Mouse (Mus musculus) olfactory bulb, adult 2 months (tissue): ENCODE results near the gene Cnnm3. TPM values are rescaled to one million over a fixed set of nuclear protein-coding genes. Genes with fewer than 3 reads are reported as not detected.

Experiments used
- H3K27ac ChIP-seq: fragments of 200-500 bp; 2 replicates; pipeline ENCODE4 v1.5.1; 2012; ENCODE audit warnings: low read depth, low read length; ENCODE audit not compliant: insufficient read depth
- H3K4me1 ChIP-seq: fragments of 200-500 bp; 2 replicates; pipeline ENCODE4 v1.6.1; 2012; ENCODE audit warnings: low read length; ENCODE audit not compliant: control insufficient read depth, insufficient read depth
- H3K4me3 ChIP-seq: fragments of 200-500 bp; 2 replicates; pipeline ENCODE4 v1.5.1; 2012; ENCODE audit warnings: mild to moderate bottlenecking, low read depth, low read length, moderate library complexity; ENCODE audit not compliant: insufficient read depth
- CTCF ChIP-seq: fragments of 200-500 bp; IDR thresholded peaks from 2 replicates; pipeline ENCODE4 v1.5.1; 2012; ENCODE audit warnings: low read depth, mild to moderate bottlenecking, low read length, moderate library complexity; ENCODE audit not compliant: insufficient read depth
- POLR2A ChIP-seq: fragments of 200-500 bp; IDR thresholded peaks from 2 replicates; pipeline ENCODE4 v1.6.1; 2012; ENCODE audit warnings: mild to moderate bottlenecking, low read depth, low read length, moderate library complexity; ENCODE audit not compliant: insufficient read depth
- WGBS: fragments of 180-500 bp; shearing (Covaris S2); methylation state at CpG from one replicate; pipeline ENCODE4 v1.1.7; 2018; 5-methylcytosine and 5-hydroxymethylcytosine counted together
- polyA plus RNA-seq: library from polyadenylated mRNA; stranded (reverse); fragments of >200 nt; gene quantifications from 2 replicates; pipeline ENCODE4 v1.2.4, GENCODE M21; 2012; ENCODE audit warnings: low replicate concordance; ENCODE audit not compliant: missing spikeins, insufficient read depth, insufficient read length

The Cnnm3 gene
- polyA plus RNA-seq, 1 experiment, result not detected

GRCm38 (mm10) chr1:36558031-36558993 lies 46.6 kb downstream of the Cnnm3 start, which contains the start of gene Sema4c:
Gene Sema4c, minus strand, starts transcription at chr1:36558349.
- Histone ChIP-seq H3K4me1 (peaks cover 24% of the 10 kb centered on the region), H3K27ac (peak within 1 kb of the TSS; percentile 86), H3K4me3 (peak within 1 kb of the TSS; percentile 83)
- WGBS, result 4% methylated on average over 69 of the region's 69 CpGs
- TF ChIP-seq CTCF, result no peak
- TF ChIP-seq POLR2A, result peak; percentile 61; the same call in 1 of the 2 replicates

GRCm38 (mm10) chr1:36559256-36559655 lies 47.6 kb downstream of the Cnnm3 start:
- WGBS, result 70% methylated on average over 4 of the region's 4 CpGs
- Histone ChIP-seq H3K27ac (no peak overlapping the region), H3K4me1 (peaks cover 24% of the 10 kb centered on the region), H3K4me3 (no peak overlapping the region)
- TF ChIP-seq CTCF, result no peak
- no peak for TF ChIP-seq POLR2A

- Histone ChIP-seq H3K4me3 (no peak overlapping the region), H3K27ac (no peak overlapping the region), H3K4me1 (peaks cover 19% of the 10 kb centered on the region)
- 92% methylated on average over 5 of the region's 5 CpGs for WGBS
- TF ChIP-seq CTCF, result no peak
- no peak for TF ChIP-seq POLR2A
These were observed 48.2 kb downstream of the Cnnm3 start for GRCm38 (mm10) chr1:36559888-36560287.

DNA sequence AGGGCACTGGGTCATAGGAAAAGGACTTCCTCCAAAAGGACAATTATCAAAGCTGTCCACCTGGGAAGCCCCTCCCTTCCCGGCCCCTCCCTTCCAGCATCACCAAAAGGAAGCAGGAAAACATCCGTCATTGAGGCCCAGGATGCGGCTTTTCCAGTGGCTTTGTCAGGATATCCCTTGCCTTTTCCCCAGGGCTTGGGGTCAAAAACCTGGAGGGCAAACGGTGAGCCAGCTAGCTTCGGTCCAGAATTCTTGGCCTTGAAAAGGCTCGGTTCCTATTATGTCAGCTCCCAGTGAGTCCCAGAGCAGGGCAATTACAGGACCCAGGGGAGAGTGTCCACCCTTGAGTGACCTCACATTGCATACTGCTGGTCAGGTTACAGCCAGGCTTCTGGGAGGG lies 49.2 kb downstream of the Cnnm3 start:
- H3K4me3 ChIP-seq, result no peak overlapping the region
- TF ChIP-seq CTCF (no peak), POLR2A (no peak)
- no peak overlapping the region for H3K27ac ChIP-seq
- 83% methylated on average over 6 of the region's 6 CpGs for WGBS
- H3K4me1 ChIP-seq, result peaks cover 9% of the 10 kb centered on the region

GRCm38 (mm10) chr1:36562388-36562787 lies 50.7 kb downstream of the Cnnm3 start:
- WGBS, result 83% methylated on average over 4 of the region's 4 CpGs
- Histone ChIP-seq H3K4me1 (peaks cover 7% of the 10 kb centered on the region), H3K4me3 (no peak overlapping the region), H3K27ac (no peak overlapping the region)
- TF ChIP-seq POLR2A (no peak), CTCF (no peak)

- no peak overlapping the region for H3K4me3 ChIP-seq
- no peak overlapping the region for H3K27ac ChIP-seq
- WGBS, result 65% methylated on average over 2 of the region's 2 CpGs
- no peak for TF ChIP-seq POLR2A
- no peak for TF ChIP-seq CTCF
- H3K4me1 ChIP-seq, result peaks cover 11% of the 10 kb centered on the region
These were observed 51.5 kb downstream of the Cnnm3 start for GRCm38 (mm10) chr1:36563197-36563596.

GRCm38 (mm10) chr1:36563632-36564031 lies 52.0 kb downstream of the Cnnm3 start:
- 77% methylated on average over 4 of the region's 4 CpGs for WGBS
- H3K4me1 ChIP-seq, result peaks cover 12% of the 10 kb centered on the region
- H3K27ac ChIP-seq, result no peak overlapping the region
- no peak overlapping the region for H3K4me3 ChIP-seq
- TF ChIP-seq POLR2A (no peak), CTCF (no peak)

DNA sequence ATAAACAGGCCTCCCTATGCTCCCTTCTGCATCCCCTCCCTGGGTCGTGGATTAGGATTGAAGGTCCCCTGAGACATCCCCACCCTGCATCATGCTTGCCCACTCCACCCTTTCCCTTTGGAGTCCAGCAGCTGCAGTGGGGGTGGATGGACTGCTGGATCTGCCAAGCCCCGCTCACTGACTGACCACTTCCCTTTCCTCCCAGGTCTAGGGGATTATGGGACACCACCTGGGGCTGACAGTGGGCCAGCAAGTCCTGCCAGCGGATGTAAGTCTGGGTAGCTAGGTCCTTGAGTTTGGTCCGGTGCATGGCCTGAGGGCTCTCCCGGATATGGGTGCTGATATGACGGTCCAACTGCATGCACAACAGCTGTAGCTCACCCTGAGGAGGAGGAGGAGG lies 52.4 kb downstream of the Cnnm3 start:
- Histone ChIP-seq H3K4me1 (peaks cover 10% of the 10 kb centered on the region), H3K27ac (no peak overlapping the region), H3K4me3 (no peak overlapping the region)
- 93% methylated on average over 6 of the region's 6 CpGs for WGBS
- TF ChIP-seq CTCF (no peak), POLR2A (no peak)

DNA sequence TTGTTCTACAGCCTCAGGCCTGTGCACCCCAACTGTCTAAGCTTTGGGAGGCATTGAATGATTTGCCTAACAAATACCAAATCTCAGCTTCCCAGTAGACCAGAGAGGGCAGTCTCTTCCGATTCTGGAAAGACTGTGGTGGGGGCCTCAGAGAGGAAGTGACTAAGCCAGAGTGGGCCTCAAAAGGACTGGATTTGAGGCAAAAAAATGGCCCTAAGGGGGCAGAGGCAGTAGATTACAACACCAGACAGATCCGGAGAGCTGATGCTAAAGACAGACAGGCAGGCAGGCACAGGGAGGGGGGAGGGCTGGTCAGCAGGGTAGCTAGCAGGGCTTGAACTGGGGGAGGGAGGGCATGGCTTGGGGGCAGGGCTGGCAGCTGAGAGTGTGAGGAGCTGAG lies 54.8 kb downstream of the Cnnm3 start:
- Histone ChIP-seq H3K4me3 (no peak overlapping the region), H3K27ac (no peak overlapping the region), H3K4me1 (peaks cover 17% of the 10 kb centered on the region)
- WGBS, result 66% methylated on average over 2 of the region's 2 CpGs
- TF ChIP-seq CTCF (no peak), POLR2A (no peak)
